Mouse (Mus musculus) testis, postnatal 14 days (tissue): ENCODE data around the gene Fam83b.

Experiments used
- DNase-seq: peaks from one replicate; pipeline ENCODE4 v3.0.0; 2021; ENCODE audit warnings: low spot score

Gene Fam83b

GRCm38 (mm10) chr9:76566515-76567280 lies at the start of gene Fam83b:
Gene Fam83b, minus strand, starts transcription at chr9:76567116.
- DNase-seq, result peak; percentile 18

GRCm38 (mm10) chr9:76614165-76614564 lies 47.2 kb upstream of the Fam83b start:
- no peak for DNase-seq

- DNase-seq, result no peak
Observed at GRCm38 (mm10) chr9:76603744-76604143, 36.8 kb upstream of the Fam83b start.

- no peak for DNase-seq
Observed at GRCm38 (mm10) chr9:76602874-76603273, 36.0 kb upstream of the Fam83b start.

GRCm38 (mm10) chr9:76597395-76597794 lies 30.5 kb upstream of the Fam83b start:
- DNase-seq, result no peak

GRCm38 (mm10) chr9:76593841-76594240 lies 26.9 kb upstream of the Fam83b start:
- no peak for DNase-seq

GRCm38 (mm10) chr9:76583943-76584342 lies 17.0 kb upstream of the Fam83b start:
- DNase-seq, result no peak

GRCm38 (mm10) chr9:76581966-76582365 lies 15.1 kb upstream of the Fam83b start:
- DNase-seq, result no peak

- DNase-seq, result no peak
Observed at GRCm38 (mm10) chr9:76567281-76567655, 352 bp upstream of the Fam83b start.

GRCm38 (mm10) chr9:76565656-76566055 lies 1.3 kb downstream of the Fam83b start:
- no peak for DNase-seq

- no peak for DNase-seq
Observed at GRCm38 (mm10) chr9:76564071-76564470, 2.8 kb downstream of the Fam83b start.

- no peak for DNase-seq
Observed at GRCm38 (mm10) chr9:76562794-76563193, 4.1 kb downstream of the Fam83b start.

- DNase-seq, result no peak
Observed at GRCm38 (mm10) chr9:76559240-76559639, 7.7 kb downstream of the Fam83b start.

GRCm38 (mm10) chr9:76553758-76554157 lies 13.2 kb downstream of the Fam83b start:
- no peak for DNase-seq

GRCm38 (mm10) chr9:76553115-76553514 lies 13.8 kb downstream of the Fam83b start:
- no peak for DNase-seq

GRCm38 (mm10) chr9:76546714-76547113 lies 20.2 kb downstream of the Fam83b start:
- no peak for DNase-seq

GRCm38 (mm10) chr9:76540684-76541083 lies 26.2 kb downstream of the Fam83b start:
- DNase-seq, result no peak

GRCm38 (mm10) chr9:76539953-76540621 lies 26.8 kb downstream of the Fam83b start:
- DNase-seq, result no peak

GRCm38 (mm10) chr9:76539271-76539670 lies 27.6 kb downstream of the Fam83b start:
- no peak for DNase-seq

GRCm38 (mm10) chr9:76536032-76536431 lies 30.9 kb downstream of the Fam83b start:
- DNase-seq, result no peak

- no peak for DNase-seq
Observed at GRCm38 (mm10) chr9:76532403-76532802, 34.5 kb downstream of the Fam83b start.

- no peak for DNase-seq
Observed at GRCm38 (mm10) chr9:76531368-76531767, 35.5 kb downstream of the Fam83b start.

- DNase-seq, result no peak
Observed at GRCm38 (mm10) chr9:76525592-76525991, 41.3 kb downstream of the Fam83b start.

- DNase-seq, result no peak
Observed at GRCm38 (mm10) chr9:76523075-76523474, 43.8 kb downstream of the Fam83b start.
